Mouse (Mus musculus): ENCODE results near the gene Ugdh. TPM values are rescaled to one million over a fixed set of nuclear protein-coding genes. Genes with fewer than 3 reads are reported as not detected.

The Ugdh gene
- polyA plus RNA-seq, 1 experiment from 2014 or later = 50.4 TPM

GRCm38 (mm10) chr5:65457086-65457827 is 21.5 kb upstream of the Ugdh start:
- ATAC-seq = no peak
- H3K4me2 ChIP-seq (replicated peaks) = no peak overlapping the region
- H3K4me3 ChIP-seq (replicated peaks) = no peak overlapping the region
- no peaks in the 10 kb centered on the region for H3K27me3 ChIP-seq
- WGBS = 69% methylated on average over 7 of the region's 7 CpGs
- H3K27ac ChIP-seq = no peak overlapping the region
- no peaks in the 10 kb centered on the region for H3K9me3 ChIP-seq
- no peak overlapping the region for H3K9ac ChIP-seq (replicated peaks)
- peaks cover 25% of the 10 kb centered on the region for H3K36me3 ChIP-seq
- H3K4me1 ChIP-seq (replicated peaks) = no peaks in the 10 kb centered on the region

- no peak for ATAC-seq
- Histone ChIP-seq H3K27ac (no peak overlapping the region), H3K9ac (replicated peaks) (no peak overlapping the region), H3K27me3 (no peaks in the 10 kb centered on the region), H3K4me3 (replicated peaks) (no peak overlapping the region), H3K9me3 (no peaks in the 10 kb centered on the region), H3K4me2 (replicated peaks) (no peak overlapping the region), H3K4me1 (replicated peaks) (no peaks in the 10 kb centered on the region), H3K36me3 (peaks cover 29% of the 10 kb centered on the region)
- WGBS = 88% methylated on average over 5 of the region's 5 CpGs
Observed at GRCm38 (mm10) chr5:65454771-65455170, 19.0 kb upstream of the Ugdh start.

GRCm38 (mm10) chr5:65448941-65449340 is 13.2 kb upstream of the Ugdh start:
- no peak overlapping the region for H3K27ac ChIP-seq
- H3K9ac ChIP-seq (replicated peaks) = no peak overlapping the region
- H3K4me1 ChIP-seq (replicated peaks) = no peaks in the 10 kb centered on the region
- no peaks in the 10 kb centered on the region for H3K27me3 ChIP-seq
- H3K9me3 ChIP-seq = no peaks in the 10 kb centered on the region
- 77% methylated on average over 4 of the region's 4 CpGs for WGBS
- no peak overlapping the region for H3K4me3 ChIP-seq (replicated peaks)
- ATAC-seq = no peak
- no peak overlapping the region for H3K4me2 ChIP-seq (replicated peaks)
- H3K36me3 ChIP-seq = peaks cover 28% of the 10 kb centered on the region

- no peaks in the 10 kb centered on the region for H3K9me3 ChIP-seq
- no peak for ATAC-seq
- no peak overlapping the region for H3K4me3 ChIP-seq (replicated peaks)
- H3K36me3 ChIP-seq = peaks cover 28% of the 10 kb centered on the region
- no peak overlapping the region for H3K4me2 ChIP-seq (replicated peaks)
- H3K4me1 ChIP-seq (replicated peaks) = no peaks in the 10 kb centered on the region
- H3K27ac ChIP-seq = no peak overlapping the region
- H3K9ac ChIP-seq (replicated peaks) = no peak overlapping the region
- 84% methylated on average over 2 of the region's 2 CpGs for WGBS
- no peaks in the 10 kb centered on the region for H3K27me3 ChIP-seq
Observed at GRCm38 (mm10) chr5:65447826-65448225, 12.1 kb upstream of the Ugdh start.

- H3K9ac ChIP-seq (replicated peaks) = no peak overlapping the region
- WGBS = 92% methylated on average over 2 of the region's 2 CpGs
- no peak for ATAC-seq
- no peaks in the 10 kb centered on the region for H3K27me3 ChIP-seq
- H3K9me3 ChIP-seq = no peaks in the 10 kb centered on the region
- H3K36me3 ChIP-seq = peaks cover 28% of the 10 kb centered on the region
- H3K27ac ChIP-seq = no peak overlapping the region
- H3K4me2 ChIP-seq (replicated peaks) = no peak overlapping the region
- H3K4me1 ChIP-seq (replicated peaks) = no peaks in the 10 kb centered on the region
- no peak overlapping the region for H3K4me3 ChIP-seq (replicated peaks)
Observed at GRCm38 (mm10) chr5:65446756-65447155, 11.0 kb upstream of the Ugdh start.

- no peak overlapping the region for H3K4me2 ChIP-seq (replicated peaks)
- 60% methylated on average over 3 of the region's 6 CpGs for WGBS
- no peaks in the 10 kb centered on the region for H3K9me3 ChIP-seq
- peaks cover 19% of the 10 kb centered on the region for H3K36me3 ChIP-seq
- H3K4me1 ChIP-seq (replicated peaks) = no peaks in the 10 kb centered on the region
- no peaks in the 10 kb centered on the region for H3K27me3 ChIP-seq
- no peak for ATAC-seq
- no peak overlapping the region for H3K27ac ChIP-seq
- no peak overlapping the region for H3K4me3 ChIP-seq (replicated peaks)
- no peak overlapping the region for H3K9ac ChIP-seq (replicated peaks)
Observed at GRCm38 (mm10) chr5:65444981-65445380, 9.2 kb upstream of the Ugdh start.

- Histone ChIP-seq H3K27me3 (no peaks in the 10 kb centered on the region; the same call in 1 of the 2 replicates), H3K4me3 (replicated peaks) (no peak overlapping the region), H3K9ac (replicated peaks) (no peak overlapping the region), H3K27ac (no peak overlapping the region), H3K36me3 (no peaks in the 10 kb centered on the region), H3K4me2 (replicated peaks) (no peak overlapping the region), H3K9me3 (no peaks in the 10 kb centered on the region), H3K4me1 (replicated peaks) (peaks cover 18% of the 10 kb centered on the region)
- ATAC-seq = no peak
Observed at GRCm38 (mm10) chr5:65438041-65438440, 2.3 kb upstream of the Ugdh start.

- Histone ChIP-seq H3K27ac (peak overlapping the region; percentile 81), H3K9me3 (no peaks in the 10 kb centered on the region), H3K36me3 (0 out of 2 replicates have a peak, but pooled peaks cover 3% of the 10 kb centered on the region), H3K4me3 (replicated peaks) (peak overlapping the region; percentile 79), H3K4me1 (replicated peaks) (peaks cover 29% of the 10 kb centered on the region), H3K27me3 (no peaks in the 10 kb centered on the region; the same call in 1 of the 2 replicates), H3K4me2 (replicated peaks) (peak overlapping the region; percentile 76), H3K9ac (replicated peaks) (peak overlapping the region; percentile 86)
- WGBS = under 1% methylated on average over 47 of the region's 47 CpGs
- ATAC-seq = peak; percentile 80
Observed at GRCm38 (mm10) chr5:65435363-65435805, 365 bp downstream of the Ugdh start.

GRCm38 (mm10) chr5:65434471-65435362 is 1.0 kb downstream of the Ugdh start:
- peak; percentile 19 for ATAC-seq
- Histone ChIP-seq H3K4me3 (replicated peaks) (peak overlapping the region; percentile 79), H3K4me1 (replicated peaks) (peaks cover 29% of the 10 kb centered on the region), H3K9me3 (no peaks in the 10 kb centered on the region), H3K27me3 (no peaks in the 10 kb centered on the region; the same call in 1 of the 2 replicates), H3K27ac (peak overlapping the region; percentile 81), H3K36me3 (0 out of 2 replicates have a peak, but pooled peaks cover 3% of the 10 kb centered on the region), H3K4me2 (replicated peaks) (peak overlapping the region; percentile 76), H3K9ac (replicated peaks) (peak overlapping the region; percentile 86)
- WGBS = 4% methylated on average over 15 of the region's 15 CpGs

GRCm38 (mm10) chr5:65429441-65429840 is 6.3 kb downstream of the Ugdh start:
- no peak for ATAC-seq
- Histone ChIP-seq H3K27me3 (no peaks in the 10 kb centered on the region), H3K36me3 (peaks cover 27% of the 10 kb centered on the region), H3K9me3 (no peaks in the 10 kb centered on the region), H3K27ac (no peak overlapping the region), H3K4me3 (replicated peaks) (no peak overlapping the region), H3K4me2 (replicated peaks) (no peak overlapping the region), H3K4me1 (replicated peaks) (peaks cover 27% of the 10 kb centered on the region), H3K9ac (replicated peaks) (no peak overlapping the region)
- 92% methylated on average over 5 of the region's 5 CpGs for WGBS

GRCm38 (mm10) chr5:65428321-65428720 is 7.4 kb downstream of the Ugdh start:
- Histone ChIP-seq H3K9me3 (no peaks in the 10 kb centered on the region), H3K4me1 (replicated peaks) (peaks cover 16% of the 10 kb centered on the region), H3K4me3 (replicated peaks) (no peak overlapping the region), H3K27ac (no peak overlapping the region), H3K36me3 (peaks cover 36% of the 10 kb centered on the region), H3K9ac (replicated peaks) (no peak overlapping the region), H3K27me3 (no peaks in the 10 kb centered on the region), H3K4me2 (replicated peaks) (no peak overlapping the region)
- WGBS = 34% methylated on average over 4 of the region's 4 CpGs
- ATAC-seq = no peak

GRCm38 (mm10) chr5:65425251-65425650 is 10.5 kb downstream of the Ugdh start:
- WGBS = 90% methylated on average over 5 of the region's 5 CpGs
- no peak overlapping the region for H3K4me2 ChIP-seq (replicated peaks)
- H3K27ac ChIP-seq = no peak overlapping the region
- H3K4me3 ChIP-seq (replicated peaks) = no peak overlapping the region
- H3K9ac ChIP-seq (replicated peaks) = no peak overlapping the region
- no peak for ATAC-seq
- H3K27me3 ChIP-seq = no peaks in the 10 kb centered on the region
- 0 out of 2 replicates have a peak, but pooled peaks cover 4% of the 10 kb centered on the region for H3K4me1 ChIP-seq (replicated peaks)
- no peaks in the 10 kb centered on the region for H3K9me3 ChIP-seq
- peaks cover 62% of the 10 kb centered on the region for H3K36me3 ChIP-seq

Measured in midbrain, embryonic 13.5 days (tissue).